ENCODE assay signal across 8 mouse cellular contexts in genomic region chr17:34090923-34091322, GRCm38 (mm10). TPM values are rescaled to one million over a fixed set of nuclear protein-coding genes. Genes with fewer than 3 reads are reported as not detected.
A peak's percentile ranks its signal among the peaks of the same experiment; 100 is the strongest.
DNase-seq lines count a peak whose midpoint lies in the region; ATAC-seq and TF ChIP-seq lines count a peak whose summit lies in the region.

No protein-coding gene starts in this region.

- no peak overlapping the region for H3K27ac ChIP-seq in gastrocnemius, adult 2 months

- TF ChIP-seq CTCF in gastrocnemius, adult 2 months (IDR thresholded peaks at IDR 0.05): peak; percentile 42; the same call in 1 of the 2 replicates

- no peak for ATAC-seq in megakaryocyte, adult 5-6 weeks (ENCODE audit: poor library complexity, severe bottlenecking)

- H3K4me3 ChIP-seq in gastrocnemius, adult 2 months: no peak overlapping the region

- intact Hi-C loops in gastrocnemius, adult 2 months (cut with DNase I): no loop called here

- DNase-seq in gastrocnemius, adult 2 months: no peak
- DNase-seq in gastrocnemius, adult 8-10 months (ENCODE audit: low spot score in 2 of 2): no peak
- DNase-seq in spleen, adult 18-20 months: peak; percentile 39 to 63
- no peak for DNase-seq in spleen, adult 12 weeks (ENCODE audit: low spot score)
- peak; percentile 80 for DNase-seq in naive thymus-derived CD4-positive, alpha-beta T cell, adult 2 months (ENCODE audit: low read depth)
- no peak for DNase-seq in urinary bladder, postnatal 4 days (ENCODE audit: low spot score in 2 of 2)
- DNase-seq in urinary bladder, postnatal 36 days (ENCODE audit: low spot score in 2 of 2): no peak

RNA-seq across cellular contexts. Expression of gene H2-Oa, which starts 1.2 kb away (rescaled TPM):
- not detected for total RNA-seq in gastrocnemius, adult 2 months (2021)
- total RNA-seq in gastrocnemius, adult 8-10 months (2022): not detected
- 10.0 and 10.8 TPM in 2 replicates for total RNA-seq in megakaryocyte, adult 5-6 weeks (2015)
- 3.7 and 6.9 TPM in 2 replicates for total RNA-seq in megakaryocyte, adult 5-6 weeks (2017)

RNA-seq across cellular contexts. Expression of gene H2-DMa, which starts 28.4 kb away (rescaled TPM):
- total RNA-seq in gastrocnemius, adult 2 months (2021): 1 to 10 TPM; 3.0 to 3.1 TPM
- 1 to 10 TPM; 3.0 to 4.6 (median 4.0) TPM for total RNA-seq in gastrocnemius, adult 8-10 months (2022)
- 172 and 189 TPM in 2 replicates for total RNA-seq in megakaryocyte, adult 5-6 weeks (2015)
- total RNA-seq in megakaryocyte, adult 5-6 weeks (2017): 145 and 152 TPM in 2 replicates

RNA-seq across cellular contexts. Expression of gene Brd2, which starts 31.5 kb away (rescaled TPM):
- total RNA-seq in gastrocnemius, adult 2 months (2021): 10 to 100 TPM; 70.3 to 88.9 TPM
- total RNA-seq in gastrocnemius, adult 8-10 months (2022): 10 to 100 TPM; 67.9 to 73.8 (median 69.8) TPM
- 287 and 312 TPM in 2 replicates for total RNA-seq in megakaryocyte, adult 5-6 weeks (2015)
- total RNA-seq in megakaryocyte, adult 5-6 weeks (2017): 286 and 353 TPM in 2 replicates

RNA-seq across cellular contexts. Expression of gene Col11a2, which starts 51.7 kb away (rescaled TPM):
- 1 to 10 TPM; 3.0 to 9.6 TPM for total RNA-seq in gastrocnemius, adult 2 months (2021)
- total RNA-seq in gastrocnemius, adult 8-10 months (2022): 1 to 10 TPM; 2.5 to 4.8 (median 3.9) TPM
- 0.36 and 0.87 TPM in 2 replicates for total RNA-seq in megakaryocyte, adult 5-6 weeks (2015)
- 1.2 and 1.5 TPM in 2 replicates for total RNA-seq in megakaryocyte, adult 5-6 weeks (2017)

RNA-seq across cellular contexts. Expression of gene H2-DMb2, which starts 52.2 kb away (rescaled TPM):
- total RNA-seq in gastrocnemius, adult 2 months (2021): under 1 TPM; 0.46 to 0.47 TPM
- under 1 TPM in 2 of 4 experiments, not detected in 2; 0.40 to 0.61 TPM for total RNA-seq in gastrocnemius, adult 8-10 months (2022)
- 8.9 and 9.6 TPM in 2 replicates for total RNA-seq in megakaryocyte, adult 5-6 weeks (2015)
- 12.4 and 18.3 TPM in 2 replicates for total RNA-seq in megakaryocyte, adult 5-6 weeks (2017)

Comparison
In these comparisons a context has a peak if more than half of its experiments do, and no peak if none do; other contexts are left out.
1. DNase-seq: peak in spleen, adult 18-20 months (2 of 2) and naive thymus-derived CD4-positive, alpha-beta T cell, adult 2 months (single experiment); none in gastrocnemius, adult 2 months (single experiment), gastrocnemius, adult 8-10 months (0 of 2), spleen, adult 12 weeks (single experiment), urinary bladder, postnatal 4 days (0 of 2) and urinary bladder, postnatal 36 days (0 of 2).
2. RNA of gene H2-Oa, which starts 1.2 kb away (total RNA-seq): 3.7 to 10.8 TPM in megakaryocyte, adult 5-6 weeks; not detected in gastrocnemius, adult 2 months and not detected in gastrocnemius, adult 8-10 months; every median in the first group is over 4 times any median in the second.
3. RNA of gene H2-DMa, which starts 28.4 kb away (total RNA-seq): 145 to 189 TPM in megakaryocyte, adult 5-6 weeks; 3.0 to 4.6 TPM in gastrocnemius, adult 8-10 months and 3.0 to 3.1 TPM in gastrocnemius, adult 2 months; every median in the first group is over 10 times any median in the second.